Mouse (Mus musculus): ENCODE data around the gene Elf3. TPM values are rescaled to one million over a fixed set of nuclear protein-coding genes. Genes with fewer than 3 reads are reported as not detected.

The Elf3 gene
- polyA plus RNA-seq, 1 experiment, result 0.15 TPM

GRCm38 (mm10) chr1:135224981-135225604 is 33.3 kb downstream of the Elf3 start:
- no peak overlapping the region for H3K27ac ChIP-seq (ENCODE audit: insufficient read depth, low read length)
- no peaks in the 10 kb centered on the region for H3K4me1 ChIP-seq (ENCODE audit: control insufficient read depth, insufficient read depth, insufficient read length)
- H3K4me3 ChIP-seq (ENCODE audit: extremely low read depth, insufficient read depth, insufficient read length), result no peak overlapping the region
- TF ChIP-seq CTCF (IDR thresholded peaks at IDR 0.05; ENCODE audit: extremely low read depth, insufficient read depth, insufficient read length, insufficient replicate concordance), result no peak
- no peak for TF ChIP-seq POLR2A (IDR thresholded peaks at IDR 0.05; ENCODE audit: low read depth, low read length)
- 74% methylated on average over 6 of the region's 6 CpGs for WGBS
- no peak for DNase-seq (ENCODE audit: low read depth in 1 of 2, low spot score in 2 of 2)
- no peaks in the 10 kb centered on the region for H3K36me3 ChIP-seq (ENCODE audit: control insufficient read depth, insufficient read depth, low read length)
- no peaks in the 10 kb centered on the region for H3K27me3 ChIP-seq (ENCODE audit: control insufficient read depth, insufficient read depth, low read length)

- 7% methylated on average over 3 of the region's 3 CpGs for WGBS
- Histone ChIP-seq H3K36me3 (ENCODE audit: control insufficient read depth, insufficient read depth, low read length) (no peaks in the 10 kb centered on the region), H3K27me3 (ENCODE audit: control insufficient read depth, insufficient read depth, low read length) (no peaks in the 10 kb centered on the region), H3K27ac (ENCODE audit: insufficient read depth, low read length) (no peak overlapping the region), H3K4me3 (ENCODE audit: extremely low read depth, insufficient read depth, insufficient read length) (no peak overlapping the region), H3K4me1 (ENCODE audit: control insufficient read depth, insufficient read depth, insufficient read length) (no peaks in the 10 kb centered on the region)
- DNase-seq (ENCODE audit: low read depth in 1 of 2, low spot score in 2 of 2), result no peak
- TF ChIP-seq CTCF (IDR thresholded peaks at IDR 0.05; ENCODE audit: extremely low read depth, insufficient read depth, insufficient read length, insufficient replicate concordance) (no peak), POLR2A (IDR thresholded peaks at IDR 0.05; ENCODE audit: low read depth, low read length) (no peak)
These were observed 34.2 kb downstream of the Elf3 start for GRCm38 (mm10) chr1:135224147-135224546.

- TF ChIP-seq CTCF (IDR thresholded peaks at IDR 0.05; ENCODE audit: extremely low read depth, insufficient read depth, insufficient read length, insufficient replicate concordance) (no peak), POLR2A (IDR thresholded peaks at IDR 0.05; ENCODE audit: low read depth, low read length) (no peak)
- 87% methylated on average over 13 of the region's 13 CpGs for WGBS
- H3K36me3 ChIP-seq (ENCODE audit: control insufficient read depth, insufficient read depth, low read length), result no peaks in the 10 kb centered on the region
- no peak overlapping the region for H3K27ac ChIP-seq (ENCODE audit: insufficient read depth, low read length)
- H3K27me3 ChIP-seq (ENCODE audit: control insufficient read depth, insufficient read depth, low read length), result no peaks in the 10 kb centered on the region
- no peak for DNase-seq (ENCODE audit: low read depth in 1 of 2, low spot score in 2 of 2)
- no peak overlapping the region for H3K4me3 ChIP-seq (ENCODE audit: extremely low read depth, insufficient read depth, insufficient read length)
- H3K4me1 ChIP-seq (ENCODE audit: control insufficient read depth, insufficient read depth, insufficient read length), result no peaks in the 10 kb centered on the region
These were observed 40.6 kb downstream of the Elf3 start for GRCm38 (mm10) chr1:135217607-135218233.

DNA sequence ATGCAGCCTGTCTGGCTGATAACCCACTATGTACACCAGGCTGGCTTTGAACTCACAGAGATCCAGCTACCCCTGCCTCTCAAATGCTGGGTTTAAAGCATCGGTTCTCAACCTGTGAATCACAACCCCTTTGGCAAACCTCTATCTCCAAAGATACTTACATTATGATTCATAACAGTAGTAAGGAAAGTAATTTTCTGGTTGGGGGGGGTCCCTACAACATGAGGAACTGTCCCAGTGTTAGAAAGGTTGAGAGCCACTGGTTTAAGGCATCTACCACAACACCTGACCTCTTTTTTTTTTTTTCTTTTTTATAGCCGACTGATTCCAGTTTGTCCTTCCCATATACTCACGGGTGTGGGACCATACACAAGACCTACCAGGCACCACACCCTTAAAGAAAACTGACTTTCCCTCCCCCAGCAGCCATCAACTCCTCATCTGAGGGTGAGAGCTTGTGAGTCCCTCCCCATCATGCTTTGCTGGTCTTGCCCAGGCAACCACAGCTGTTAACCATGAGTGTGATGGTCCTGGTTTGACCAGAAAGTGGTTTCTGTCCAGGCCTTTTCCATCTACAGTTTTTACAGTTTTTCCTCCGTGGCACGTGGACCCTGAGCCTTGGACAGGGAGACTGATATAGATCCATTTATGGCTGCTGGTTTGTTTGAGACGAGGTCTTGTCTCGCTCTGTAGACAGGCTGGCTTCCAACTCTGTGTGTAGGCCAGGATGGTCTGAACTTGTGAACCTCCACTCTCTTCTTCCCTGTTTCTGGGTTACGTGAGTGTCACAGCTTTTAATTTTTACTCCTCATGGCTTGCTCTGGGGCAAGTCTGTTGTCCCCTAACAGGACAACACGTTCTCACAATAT is 44.4 kb downstream of the Elf3 start:
- Histone ChIP-seq H3K27ac (ENCODE audit: insufficient read depth, low read length) (no peak overlapping the region), H3K27me3 (ENCODE audit: control insufficient read depth, insufficient read depth, low read length) (no peaks in the 10 kb centered on the region), H3K36me3 (ENCODE audit: control insufficient read depth, insufficient read depth, low read length) (no peaks in the 10 kb centered on the region), H3K4me3 (ENCODE audit: extremely low read depth, insufficient read depth, insufficient read length) (no peak overlapping the region), H3K4me1 (ENCODE audit: control insufficient read depth, insufficient read depth, insufficient read length) (no peaks in the 10 kb centered on the region)
- TF ChIP-seq CTCF (IDR thresholded peaks at IDR 0.05; ENCODE audit: extremely low read depth, insufficient read depth, insufficient read length, insufficient replicate concordance), result no peak
- TF ChIP-seq POLR2A (IDR thresholded peaks at IDR 0.05; ENCODE audit: low read depth, low read length), result no peak
- DNase-seq (ENCODE audit: low read depth in 1 of 2, low spot score in 2 of 2), result no peak
- WGBS, result 84% methylated on average over 9 of the region's 9 CpGs

DNA sequence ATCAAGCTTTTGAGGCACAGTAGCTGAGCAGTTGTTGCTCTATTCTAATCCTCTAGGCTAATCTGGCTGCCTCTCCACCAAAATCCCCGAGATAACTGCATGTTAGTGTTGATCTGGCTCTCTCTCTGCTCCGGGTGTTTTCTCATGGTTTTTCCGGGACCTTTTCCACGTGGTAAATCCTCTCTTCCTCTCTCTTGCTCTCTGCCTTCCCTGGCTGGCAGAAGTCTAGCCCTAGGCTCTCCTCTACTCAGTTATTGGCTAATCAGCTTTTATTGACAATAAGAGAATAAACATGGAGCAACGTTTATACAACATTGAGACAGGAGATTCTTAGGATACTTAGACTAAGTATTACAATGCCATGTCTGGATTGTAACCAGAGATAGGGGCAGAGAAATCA is 47.9 kb downstream of the Elf3 start:
- no peak for TF ChIP-seq CTCF (IDR thresholded peaks at IDR 0.05; ENCODE audit: extremely low read depth, insufficient read depth, insufficient read length, insufficient replicate concordance)
- no peak for TF ChIP-seq POLR2A (IDR thresholded peaks at IDR 0.05; ENCODE audit: low read depth, low read length)
- no peaks in the 10 kb centered on the region for H3K4me1 ChIP-seq (ENCODE audit: control insufficient read depth, insufficient read depth, insufficient read length)
- no peaks in the 10 kb centered on the region for H3K36me3 ChIP-seq (ENCODE audit: control insufficient read depth, insufficient read depth, low read length)
- no peak overlapping the region for H3K4me3 ChIP-seq (ENCODE audit: extremely low read depth, insufficient read depth, insufficient read length)
- no peak overlapping the region for H3K27ac ChIP-seq (ENCODE audit: insufficient read depth, low read length)
- DNase-seq (ENCODE audit: low read depth in 1 of 2, low spot score in 2 of 2), result no peak
- 75% methylated on average over 5 of the region's 5 CpGs for WGBS
- no peaks in the 10 kb centered on the region for H3K27me3 ChIP-seq (ENCODE audit: control insufficient read depth, insufficient read depth, low read length)

DNA sequence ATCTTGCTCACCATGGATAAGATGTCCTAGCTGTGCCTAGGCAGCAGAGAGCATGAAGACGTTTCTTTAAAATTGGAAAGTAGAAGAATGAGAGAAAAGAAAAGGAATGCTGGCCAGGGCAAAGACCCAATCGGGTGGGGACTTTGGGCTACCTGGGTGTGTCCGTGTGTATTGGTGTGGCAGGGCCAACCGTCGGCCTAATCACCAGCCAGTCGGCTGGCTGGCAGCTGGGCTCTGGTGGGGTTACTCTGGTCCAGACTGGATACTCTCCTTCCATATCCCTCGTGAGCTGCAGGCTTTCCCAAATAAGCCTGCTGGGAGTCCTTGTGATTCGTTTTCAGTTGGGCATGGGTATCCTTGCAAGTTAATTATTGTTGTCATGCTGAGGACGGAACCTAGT is 49.7 kb downstream of the Elf3 start:
- no peaks in the 10 kb centered on the region for H3K27me3 ChIP-seq (ENCODE audit: control insufficient read depth, insufficient read depth, low read length)
- 78% methylated on average over 9 of the region's 9 CpGs for WGBS
- H3K36me3 ChIP-seq (ENCODE audit: control insufficient read depth, insufficient read depth, low read length), result no peaks in the 10 kb centered on the region
- no peak for DNase-seq (ENCODE audit: low read depth in 1 of 2, low spot score in 2 of 2)
- no peak overlapping the region for H3K4me3 ChIP-seq (ENCODE audit: extremely low read depth, insufficient read depth, insufficient read length)
- TF ChIP-seq POLR2A (IDR thresholded peaks at IDR 0.05; ENCODE audit: low read depth, low read length) (no peak), CTCF (IDR thresholded peaks at IDR 0.05; ENCODE audit: extremely low read depth, insufficient read depth, insufficient read length, insufficient replicate concordance) (no peak)
- no peak overlapping the region for H3K27ac ChIP-seq (ENCODE audit: insufficient read depth, low read length)
- H3K4me1 ChIP-seq (ENCODE audit: control insufficient read depth, insufficient read depth, insufficient read length), result no peaks in the 10 kb centered on the region
